Mouse (Mus musculus) liver, adult 2 months (tissue): ENCODE data around the gene Itgb3bp. TPM values are rescaled to one million over a fixed set of nuclear protein-coding genes. Genes with fewer than 3 reads are reported as not detected.

Experiments used
- DNase-seq: peaks from one replicate; pipeline ENCODE4 v3.0.0-alpha.2; 2011; ENCODE audit warnings: low read depth, low spot score; ENCODE audit errors: extremely low read depth
- H3K27ac ChIP-seq: fragments of 200-500 bp; replicated peaks from 2 replicates; pipeline ENCODE4 v1.5.1; 2012; ENCODE audit warnings: low read depth, mild to moderate bottlenecking, control low read depth, inconsistent platforms, low read length; ENCODE audit not compliant: insufficient read depth
- H3K27me3 ChIP-seq: fragments of 200-500 bp; 2 replicates; pipeline ENCODE4 v1.6.1; 2012; ENCODE audit warnings: mild to moderate bottlenecking, moderate library complexity, low read length, inconsistent platforms; ENCODE audit not compliant: control insufficient read depth, insufficient read depth
- H3K36me3 ChIP-seq: fragments of 200-500 bp; 2 replicates; pipeline ENCODE4 v1.6.1; 2012; ENCODE audit warnings: low read length, inconsistent platforms; ENCODE audit not compliant: control insufficient read depth, insufficient read depth
- H3K4me1 ChIP-seq: fragments of 200-500 bp; 2 replicates; pipeline ENCODE4 v1.6.1; 2011; ENCODE audit warnings: low read length; ENCODE audit not compliant: control insufficient read depth, insufficient read depth
- H3K4me3 ChIP-seq: fragments of 200-500 bp; 2 replicates; pipeline ENCODE4 v1.5.1; 2011; ENCODE audit warnings: low read depth, mild to moderate bottlenecking, control low read depth, low read length, moderate library complexity; ENCODE audit not compliant: insufficient read depth
- H3K79me2 ChIP-seq: fragments of 200-500 bp; 2 replicates; pipeline ENCODE4 v1.6.1; 2012; ENCODE audit warnings: inconsistent platforms, mild to moderate bottlenecking, low read length, moderate library complexity; ENCODE audit not compliant: control insufficient read depth, insufficient read depth
- H3K9ac ChIP-seq: fragments of 200-500 bp; 2 replicates; pipeline ENCODE4 v1.6.1; 2012; ENCODE audit warnings: low read depth, mild to moderate bottlenecking, control low read depth, inconsistent platforms, low read length
- CTCF ChIP-seq: fragments of 200-500 bp; IDR thresholded peaks from 2 replicates; pipeline ENCODE4 v1.5.1; 2011; ENCODE audit warnings: low read depth, low read length, control low read depth
- POLR2A ChIP-seq: fragments of 200-500 bp; IDR thresholded peaks from 2 replicates; pipeline ENCODE4 v1.6.1; 2011; ENCODE audit warnings: low read length, control low read depth; ENCODE audit not compliant: insufficient read depth; ENCODE audit errors: extremely low read depth
- WGBS: fragments of 180-500 bp; shearing (Covaris S2); methylation state at CpG from one replicate; pipeline ENCODE4 v1.1.7; 2018; 5-methylcytosine and 5-hydroxymethylcytosine counted together
- polyA plus RNA-seq: library from polyadenylated mRNA; depleted of rRNA; stranded (reverse); fragments of >200 nt; gene quantifications from 2 replicates; pipeline ENCODE4 v1.2.3, GENCODE M21; 2012; rRNA removed
- total RNA-seq: library from RNA; depleted of rRNA; stranded (reverse); fragments of >200 nt; gene quantifications from 2 replicates; pipeline ENCODE4 v1.2.3, GENCODE M21; 2014; rRNA removed

The Itgb3bp gene
- total and polyA plus RNA-seq, 2 experiments: 0.26 to 2.6 TPM

- TF ChIP-seq POLR2A (no peak), CTCF (no peak)
- Histone ChIP-seq H3K4me3 (no peak overlapping the region), H3K79me2 (no peaks in the 10 kb centered on the region), H3K9ac (no peak overlapping the region), H3K4me1 (peaks cover 3% of the 10 kb centered on the region; the same call in 1 of the 2 replicates), H3K36me3 (peaks cover 2% of the 10 kb centered on the region; the same call in 1 of the 2 replicates), H3K27me3 (no peaks in the 10 kb centered on the region), H3K27ac (no peak overlapping the region)
- peak; percentile 55 for DNase-seq
- WGBS: 23% methylated on average over 4 of the region's 4 CpGs
Observed at GRCm38 (mm10) chr4:99717905-99718304, 211.7 kb downstream of the Itgb3bp start.

GRCm38 (mm10) chr4:99715783-99716416 is 213.7 kb downstream of the Itgb3bp start:
- DNase-seq: no peak
- TF ChIP-seq CTCF: no peak
- TF ChIP-seq POLR2A: no peak
- Histone ChIP-seq H3K27ac (no peak overlapping the region), H3K79me2 (no peaks in the 10 kb centered on the region), H3K36me3 (peaks cover 2% of the 10 kb centered on the region; the same call in 1 of the 2 replicates), H3K27me3 (no peaks in the 10 kb centered on the region), H3K9ac (peak overlapping the region; percentile 75), H3K4me1 (peaks cover 3% of the 10 kb centered on the region; the same call in 1 of the 2 replicates), H3K4me3 (peak overlapping the region; percentile 76)
- 16% methylated on average over 25 of the region's 25 CpGs for WGBS

Other genes starting within 250 kb of the Itgb3bp start
- gene Alg6, start 214.1 kb downstream of the Itgb3bp start, total RNA-seq: 10.5 and 15.5 TPM in 2 replicates
- 1.9 and 3.2 TPM in 2 replicates for gene Alg6, start 214.1 kb downstream of the Itgb3bp start, polyA plus RNA-seq
- gene Efcab7, start 100.6 kb downstream of the Itgb3bp start, total RNA-seq: 2.0 and 4.4 TPM in 2 replicates
- 0.51 TPM in 1 of 2 replicates, not detected in the other for gene Efcab7, start 100.6 kb downstream of the Itgb3bp start, polyA plus RNA-seq
- gene Pgm1, start 399 bp downstream of the Itgb3bp start, total RNA-seq: 219 and 229 TPM in 2 replicates
- gene Pgm1, start 399 bp downstream of the Itgb3bp start, polyA plus RNA-seq: 158 and 175 TPM in 2 replicates
- 1.4 and 1.7 TPM in 2 replicates for gene Ror1, start 166.0 kb upstream of the Itgb3bp start, total RNA-seq
- 0.56 and 0.60 TPM in 2 replicates for gene Ror1, start 166.0 kb upstream of the Itgb3bp start, polyA plus RNA-seq